Comparison of ENCODE assay signal across 8 mouse cellular contexts in the genomic region with DNA sequence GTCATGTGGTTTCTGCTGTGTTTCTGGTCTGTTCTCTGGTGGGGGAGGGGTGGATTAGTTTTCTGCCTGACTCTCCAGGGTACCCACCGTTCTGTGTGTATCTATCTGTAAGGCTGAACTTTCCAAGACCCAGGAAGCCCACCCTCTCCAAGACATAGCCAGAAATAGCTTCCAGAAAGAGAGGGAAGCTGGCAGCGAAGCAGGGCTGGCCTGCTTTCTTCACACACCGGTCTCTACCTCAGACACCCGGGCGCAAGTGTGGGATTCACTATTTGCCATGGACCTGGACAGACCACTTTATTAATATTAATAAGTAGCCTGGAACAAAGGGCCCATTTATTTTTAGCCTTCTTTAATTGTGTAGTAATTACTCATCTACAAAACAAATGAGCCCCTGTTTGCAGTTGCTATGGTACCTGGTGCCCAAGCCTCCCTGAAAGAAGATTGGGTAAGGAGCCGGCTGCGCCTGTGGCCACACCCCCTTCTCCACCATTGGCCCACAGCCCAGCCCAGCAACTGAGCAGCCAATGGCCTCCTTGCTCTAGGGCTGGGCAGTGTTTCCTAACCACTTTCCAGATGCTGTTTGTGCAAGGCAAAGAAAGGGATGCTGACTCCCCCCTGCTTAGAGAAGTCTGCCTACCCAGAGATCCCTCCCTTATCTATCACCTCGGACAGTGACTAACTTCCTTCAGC.
DNase-seq lines count a peak whose midpoint lies in the region; ATAC-seq lines count a peak whose summit lies in the region.

No protein-coding gene starts in this region.

- no peaks in the 10 kb centered on the region for H3K27me3 ChIP-seq in hindbrain, embryonic 13.5 days

- H3K4me1 ChIP-seq in hindbrain, embryonic 13.5 days (replicated peaks) = peaks cover 78% of the 10 kb centered on the region

- peak overlapping the region; percentile 94 for H3K27ac ChIP-seq in hindbrain, embryonic 13.5 days

- no peaks in the 10 kb centered on the region for H3K9me3 ChIP-seq in hindbrain, embryonic 13.5 days

- WGBS in hindbrain, embryonic 13.5 days = 16% methylated on average over 8 of the region's 8 CpGs

- H3K36me3 ChIP-seq in hindbrain, embryonic 13.5 days = peaks cover 10% of the 10 kb centered on the region; the same call in 1 of the 2 replicates

- DNase-seq in MN1 (ENCODE audit: low spot score) = peak; percentile 86
- DNase-seq in c-Kit-positive CD71-positive TER-119-negative erythroid progenitor cells, embryonic 14.5 days (ENCODE audit: low read depth) = peak; percentile 31
- peak; percentile 74 for DNase-seq in forelimb bud, embryonic 11.5 days (ENCODE audit: low read depth, low spot score)
- DNase-seq in left cerebral cortex, adult 18-20 months (ENCODE audit: low spot score in 2 of 2) = peak; percentile 40 to 61
- peak; percentile 80 for DNase-seq in lung, postnatal 10 days
- peak; percentile 93 to 95 for DNase-seq in right cerebral cortex, postnatal 10 days (ENCODE audit: low spot score in 2 of 2)
- no peak for DNase-seq in urinary bladder, adult 18-20 months (ENCODE audit: low spot score in 2 of 2)

- H3K9ac ChIP-seq in hindbrain, embryonic 13.5 days = peak overlapping the region; percentile 53; the same call in 1 of the 2 replicates

- peak; percentile 96 for ATAC-seq in hindbrain, embryonic 13.5 days (ENCODE audit: low FRiP score)

- peak overlapping the region; percentile 24; the same call in 1 of the 2 replicates for H3K4me3 ChIP-seq in hindbrain, embryonic 13.5 days

- H3K4me2 ChIP-seq in hindbrain, embryonic 13.5 days = peak overlapping the region; percentile 47

Comparison
In these comparisons a context has a peak if more than half of its experiments do, and no peak if none do; other contexts are left out.
1. DNase-seq: peak in MN1 (single experiment), c-Kit-positive CD71-positive TER-119-negative erythroid progenitor cells, embryonic 14.5 days (single experiment), forelimb bud, embryonic 11.5 days (single experiment), left cerebral cortex, adult 18-20 months (2 of 2), lung, postnatal 10 days (single experiment) and right cerebral cortex, postnatal 10 days (2 of 2); none in urinary bladder, adult 18-20 months (0 of 2).